Mouse (Mus musculus) adrenal gland, adult 2 months (tissue): ENCODE measurements around the gene D13Ertd608e. TPM values are rescaled to one million over a fixed set of nuclear protein-coding genes. Genes with fewer than 3 reads are reported as not detected.
"Not testable (repeated sequence)": the region's sequence is repeated elsewhere in the genome, so short reads cannot be mapped to it uniquely, and the experiment has no call there.

ENCODE experiments used
- DNase-seq: peaks from one replicate; pipeline ENCODE4 v3.0.0; 2021
- long read RNA-seq: library from polyadenylated mRNA; stranded (forward); transcript quantifications from one replicate; pipeline ENCODE4 v2.0.0, GENCODE M21; 2021
- polyA plus RNA-seq: library from polyadenylated mRNA; depleted of rRNA; stranded (reverse); fragments of >200 nt; gene quantifications from 2 replicates; pipeline ENCODE4 v1.2.3, GENCODE M21; 2012; rRNA removed
- total RNA-seq, 2 experiments: library from RNA; stranded (reverse); gene quantifications; 2 replicates each; pipeline ENCODE4 v1.2.3; 2021

Gene D13Ertd608e
- total RNA-seq (not detected), polyA plus RNA-seq (not detected in 2 replicates)
- long read RNA-seq = 0 reads

DNA sequence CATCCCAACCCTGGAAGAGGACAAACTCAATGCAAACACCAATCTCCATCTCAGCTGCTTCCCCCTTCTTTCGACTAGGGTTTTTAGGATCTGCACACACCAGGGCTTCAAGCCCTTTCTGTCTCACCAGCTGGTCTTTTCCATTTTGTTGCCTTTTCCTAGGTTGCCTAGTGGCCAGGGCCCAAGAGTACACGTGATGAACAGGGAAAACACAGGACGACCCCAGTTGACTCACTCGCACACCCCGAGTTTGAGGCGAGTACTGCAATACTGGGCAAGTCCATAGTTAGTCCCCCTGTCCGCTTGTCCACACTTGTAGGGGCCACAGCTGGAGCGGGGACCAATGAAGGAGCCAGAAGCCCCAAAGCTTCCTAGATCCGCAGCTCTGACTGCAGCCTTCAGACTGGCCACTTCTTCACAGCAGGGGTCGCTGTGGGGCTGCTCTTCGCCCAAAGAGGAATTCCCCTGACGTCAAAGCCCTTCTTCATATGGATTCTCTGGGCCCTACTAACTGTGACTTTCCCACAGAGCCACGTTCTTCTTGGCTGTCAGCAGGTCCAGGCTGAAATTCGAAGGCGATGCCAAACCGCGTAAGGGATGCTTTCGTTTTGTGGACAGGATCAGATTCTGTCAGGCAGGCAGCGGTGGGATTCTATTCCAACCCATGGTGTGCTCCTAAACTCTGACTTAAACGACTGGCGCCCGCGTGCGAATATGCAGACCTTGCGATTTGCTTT, at the start of gene D13Ertd608e:
Gene D13Ertd608e (plus strand): TSS at position 687 of the 737 bp plus-strand sequence.
- DNase-seq = peak; percentile 54

DNA sequence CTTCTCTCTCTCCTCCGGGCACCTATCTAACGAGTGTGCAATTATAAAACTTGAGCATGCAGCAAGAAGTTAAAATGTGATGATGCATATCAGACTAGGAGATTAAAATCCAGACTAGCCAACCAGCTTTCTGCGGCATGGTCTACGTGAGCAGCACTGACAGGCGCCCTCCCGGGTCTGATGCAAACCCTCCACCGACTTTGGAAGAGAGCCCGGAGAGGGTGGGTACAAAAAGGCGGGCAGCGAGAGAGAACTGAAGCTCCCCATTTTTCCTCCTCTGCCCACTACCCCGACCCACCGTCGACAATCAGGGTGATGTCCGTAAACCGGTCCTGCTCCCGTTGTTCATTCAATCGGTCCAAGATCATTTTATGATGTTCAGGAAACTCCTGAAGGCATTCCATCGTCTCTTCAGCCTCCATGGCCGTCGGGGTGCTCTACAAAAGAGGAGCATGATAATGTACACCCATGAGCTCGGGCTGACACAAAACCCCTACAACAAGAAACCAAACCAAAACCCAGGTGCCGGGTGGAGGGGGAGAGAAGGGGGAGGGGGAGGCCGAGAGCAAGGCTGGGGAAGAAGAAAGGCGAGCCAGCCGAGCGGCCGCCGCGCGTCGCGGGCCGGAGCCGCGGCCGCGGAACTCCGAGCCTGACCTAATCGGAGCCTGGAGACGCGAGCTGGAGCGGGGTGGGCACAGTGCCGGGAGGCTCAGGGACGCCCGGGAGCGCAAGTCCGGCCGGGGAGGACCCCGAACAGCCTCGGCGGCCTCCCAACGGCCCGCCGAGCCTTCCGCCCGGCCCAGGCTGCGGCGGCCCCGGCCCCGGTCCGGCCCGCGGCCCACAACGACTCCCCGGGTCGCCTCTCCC, 45.7 kb upstream of the D13Ertd608e start:
- peak; percentile 74 for DNase-seq

- DNase-seq = peak; percentile 97
Measured at GRCm38 (mm10) chr13:119790761-119791579, 44.8 kb upstream of the D13Ertd608e start, which contains the start of gene Zfp131. Gene Zfp131 (minus strand): TSS chr13:119790889.

DNA sequence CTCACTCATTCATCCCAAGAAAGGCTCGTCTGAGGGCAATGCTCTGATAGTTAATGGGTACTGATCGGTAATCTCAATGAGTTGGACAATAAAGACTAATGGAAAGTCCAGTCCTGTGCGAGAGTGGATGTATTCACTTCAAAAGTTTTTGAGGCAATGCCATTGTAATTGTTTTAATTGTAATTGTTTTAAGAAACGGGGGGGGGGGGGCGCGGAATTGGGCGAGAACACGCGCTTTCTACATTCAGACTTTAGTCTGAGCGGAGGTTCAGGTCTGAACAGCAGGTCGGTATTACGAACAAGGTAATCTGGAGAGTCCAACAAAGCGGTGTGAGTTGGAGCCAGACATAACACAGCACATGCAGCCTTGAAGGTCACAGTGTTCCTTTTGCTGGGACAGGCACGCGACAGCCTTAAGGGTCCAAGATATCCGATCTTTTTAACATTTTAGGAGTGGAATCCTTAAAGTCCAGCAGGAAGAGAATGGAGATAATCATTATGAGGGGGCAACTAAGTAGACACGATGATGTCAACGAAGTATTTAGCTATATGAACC, 44.1 kb upstream of the D13Ertd608e start:
- DNase-seq = peak; percentile 19

DNA sequence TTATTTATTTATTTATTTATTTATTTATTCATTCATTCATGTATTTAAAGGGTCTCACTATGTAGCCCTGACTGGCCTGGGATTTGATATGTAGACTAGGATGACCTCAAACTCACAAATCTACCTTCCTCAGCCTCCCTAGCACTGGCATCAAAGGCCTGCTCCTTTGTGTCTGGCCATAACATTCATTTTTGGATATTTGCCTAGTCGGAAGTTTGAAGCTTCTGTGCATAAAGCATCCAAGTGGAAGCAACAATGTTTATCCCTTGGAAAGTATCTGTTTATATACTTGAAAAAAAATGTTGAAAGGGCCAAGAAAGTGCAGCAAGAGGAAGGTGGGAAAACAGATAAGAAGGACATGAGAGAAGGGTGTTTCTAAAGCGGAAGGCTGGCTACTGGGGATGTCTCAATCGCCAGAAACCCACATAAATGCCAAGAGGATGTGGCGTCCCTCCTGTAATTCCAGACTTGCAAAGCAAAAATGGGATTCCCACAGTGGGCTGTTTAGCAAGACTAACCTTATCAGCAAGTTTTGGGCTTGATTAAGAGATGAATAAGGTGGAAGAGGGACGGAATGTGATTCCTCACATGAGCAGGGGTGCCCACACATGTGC, 42.9 kb upstream of the D13Ertd608e start:
- DNase-seq = no peak

GRCm38 (mm10) chr13:119797656-119798055, 38.1 kb upstream of the D13Ertd608e start:
- no peak for DNase-seq

- DNase-seq = no peak
Measured at GRCm38 (mm10) chr13:119808937-119809336, 26.9 kb upstream of the D13Ertd608e start.

DNA sequence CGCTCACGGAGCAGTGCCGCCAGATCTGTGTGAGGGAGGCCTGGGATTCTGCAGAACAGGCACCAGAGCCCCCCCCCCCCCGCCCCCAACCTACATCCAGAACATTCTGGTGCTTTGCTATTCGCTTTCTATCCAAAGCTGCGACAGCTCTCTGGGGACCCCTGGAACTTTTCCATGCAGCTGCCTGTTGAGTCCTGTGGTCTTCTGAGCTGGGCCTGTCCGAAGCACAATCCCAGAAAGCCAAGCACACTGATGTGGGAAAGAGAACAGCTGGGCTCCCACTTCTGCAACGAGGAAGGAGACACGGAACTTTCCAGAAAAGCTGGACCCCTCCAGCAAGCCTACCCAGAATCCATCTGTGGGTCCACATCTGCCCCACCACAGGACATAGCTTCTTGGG, 25.8 kb upstream of the D13Ertd608e start:
- no peak for DNase-seq

- DNase-seq = no peak
Measured at GRCm38 (mm10) chr13:119816798-119817197, 19.0 kb upstream of the D13Ertd608e start.

DNA sequence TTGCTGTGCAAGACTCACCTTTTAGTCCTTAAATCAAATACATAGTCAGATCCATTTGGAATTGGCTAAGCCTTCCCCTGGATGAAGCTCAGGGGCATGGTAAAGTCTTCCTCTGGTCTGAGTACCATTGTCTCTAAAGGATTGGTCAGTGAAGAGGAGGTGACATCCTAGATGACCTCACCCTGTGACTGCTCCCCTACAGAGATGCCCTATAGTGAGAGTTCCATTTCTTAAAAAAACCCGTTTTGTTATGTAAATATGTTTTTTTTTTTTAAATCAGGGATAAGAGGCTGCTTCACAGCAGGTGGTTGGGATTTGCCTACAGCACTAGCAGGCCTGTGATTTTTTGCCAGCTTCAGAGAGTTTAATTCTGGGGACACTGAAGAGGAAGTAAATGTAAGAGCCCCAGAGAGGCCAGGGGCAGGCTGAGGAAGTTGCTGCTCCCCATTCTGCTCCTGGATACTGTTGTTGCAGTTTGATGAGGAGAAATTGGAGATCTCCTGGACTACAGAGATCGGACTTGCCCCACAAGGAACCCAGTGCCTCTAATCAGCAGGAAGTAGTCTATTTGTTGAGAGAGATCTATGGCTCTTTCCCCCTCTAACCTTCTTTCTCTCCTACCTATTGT, 18.1 kb upstream of the D13Ertd608e start:
- DNase-seq = no peak

GRCm38 (mm10) chr13:119830116-119830515, 5.7 kb upstream of the D13Ertd608e start, which contains the start of gene AF067063:
Gene AF067063 (minus strand): TSS chr13:119830216.
- not testable (repeated sequence) for DNase-seq

DNA sequence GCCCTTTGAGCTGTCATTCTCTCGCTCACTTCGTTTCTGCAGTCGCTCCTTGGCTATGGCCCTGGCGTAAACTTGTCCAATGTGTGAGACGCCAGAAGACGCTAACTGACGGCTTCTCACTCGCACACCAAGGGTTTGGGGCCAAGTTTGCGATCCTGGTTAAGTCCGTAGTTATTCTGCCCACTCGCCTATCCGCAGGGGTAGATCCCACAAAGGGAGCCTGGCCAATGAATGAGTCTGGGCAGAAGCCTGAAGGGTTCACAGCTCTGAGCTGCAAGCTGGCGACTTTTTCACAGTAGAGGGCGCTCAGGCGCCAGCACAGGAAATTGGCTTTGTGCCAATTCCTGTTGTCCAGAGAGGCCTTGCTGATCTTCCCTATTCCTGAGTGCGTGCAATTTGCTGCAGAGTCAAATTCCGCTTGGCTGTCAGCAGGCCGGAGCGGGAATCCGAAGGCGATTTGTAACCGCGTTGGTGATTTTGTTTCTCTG, 562 bp downstream of the D13Ertd608e start:
- DNase-seq = peak; percentile 55

- DNase-seq = peak; percentile 57
Measured at GRCm38 (mm10) chr13:119837719-119838337, 2.0 kb downstream of the D13Ertd608e start.

- DNase-seq = peak; percentile 9
Measured at GRCm38 (mm10) chr13:119839982-119840381, 4.2 kb downstream of the D13Ertd608e start.

- DNase-seq = not testable (repeated sequence)
Measured at GRCm38 (mm10) chr13:119862399-119862798, 26.6 kb downstream of the D13Ertd608e start.

- DNase-seq = not testable (repeated sequence)
Measured at GRCm38 (mm10) chr13:119864395-119864999, 28.7 kb downstream of the D13Ertd608e start.

DNA sequence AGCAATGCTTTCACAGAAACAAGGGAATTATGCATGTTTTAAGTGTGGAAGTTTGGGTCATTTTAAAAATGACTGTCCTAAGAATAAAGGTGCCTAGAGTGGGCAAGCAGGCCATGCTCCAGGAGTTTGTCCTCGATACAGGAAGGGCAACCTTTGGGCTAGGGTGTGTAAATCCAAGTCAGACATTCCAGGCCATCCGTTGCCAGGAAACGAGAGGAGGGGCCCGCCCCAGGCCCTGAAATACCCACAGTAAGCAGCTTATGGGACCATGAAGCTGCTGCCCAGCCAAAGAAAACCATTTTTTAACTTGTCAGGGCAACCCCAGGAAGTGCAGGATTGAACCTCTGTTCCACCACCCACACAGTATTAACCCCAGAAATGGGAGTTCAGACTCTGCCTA, 51.1 kb downstream of the D13Ertd608e start:
- DNase-seq = peak; percentile 5

- DNase-seq = not testable (repeated sequence)
Measured at GRCm38 (mm10) chr13:119894685-119895084, 58.9 kb downstream of the D13Ertd608e start, which contains the start of gene Tcstv1. Gene Tcstv1 (minus strand): TSS chr13:119894785.
